Mouse (Mus musculus) adrenal gland, postnatal 25 days (tissue): ENCODE results near the gene Nfix. TPM values are rescaled to one million over a fixed set of nuclear protein-coding genes. Genes with fewer than 3 reads are reported as not detected.

Experiments
- DNase-seq: peaks from one replicate; pipeline ENCODE4 v3.0.0; 2021; ENCODE audit warnings: mixed read lengths
- total RNA-seq: library from RNA; stranded (reverse); gene quantifications from 2 replicates; pipeline ENCODE4 v1.2.3, GENCODE M21; 2021

The Nfix gene
- total RNA-seq, 1 experiment from 2014 or later, result 111 TPM

- no peak for DNase-seq
Observed at GRCm38 (mm10) chr8:84738266-84738665, 61.9 kb downstream of the Nfix start.

DNA sequence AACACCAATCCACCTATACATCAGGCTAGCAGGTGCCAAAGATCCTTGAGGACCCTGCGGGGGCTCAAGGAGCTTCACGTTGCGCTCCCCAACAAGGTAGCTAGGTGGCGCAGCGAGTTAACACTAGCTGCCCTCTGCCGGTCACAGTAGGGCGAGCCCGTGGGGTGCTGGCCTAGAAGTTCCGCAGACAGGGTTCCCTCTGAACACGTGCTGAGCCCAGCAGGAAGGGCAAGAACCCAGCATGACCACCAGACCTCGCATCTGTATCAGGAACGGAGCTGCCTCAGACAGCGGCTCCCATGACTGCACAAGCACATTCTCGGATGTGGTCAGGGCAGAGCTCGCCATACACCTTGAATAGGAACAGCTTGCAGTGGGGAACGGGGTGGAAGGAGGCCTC is 62.5 kb downstream of the Nfix start:
- DNase-seq, result peak; percentile 73

DNA sequence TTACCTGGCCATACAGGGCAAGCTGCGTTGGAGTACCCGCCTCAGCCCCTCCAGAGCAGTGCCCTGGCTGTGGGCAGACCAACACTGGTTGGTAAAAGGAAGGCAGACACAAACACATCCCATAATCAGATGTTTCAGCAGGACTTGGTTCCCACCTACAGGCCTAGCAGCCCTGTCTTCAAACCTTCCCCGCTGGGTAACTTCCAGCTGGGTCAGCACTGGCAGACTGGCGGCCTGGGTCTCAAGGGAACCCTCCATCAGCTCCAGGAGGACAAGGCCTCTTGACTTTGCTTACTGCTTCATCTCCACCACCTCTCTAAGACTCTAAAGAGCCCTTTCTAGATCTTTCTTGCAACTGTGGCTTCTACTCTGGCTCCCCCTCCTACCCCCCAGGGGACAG is 63.6 kb downstream of the Nfix start:
- no peak for DNase-seq

- DNase-seq, result no peak
Observed at GRCm38 (mm10) chr8:84735597-84735996, 64.5 kb downstream of the Nfix start.

GRCm38 (mm10) chr8:84734680-84735079 is 65.5 kb downstream of the Nfix start:
- no peak for DNase-seq

DNA sequence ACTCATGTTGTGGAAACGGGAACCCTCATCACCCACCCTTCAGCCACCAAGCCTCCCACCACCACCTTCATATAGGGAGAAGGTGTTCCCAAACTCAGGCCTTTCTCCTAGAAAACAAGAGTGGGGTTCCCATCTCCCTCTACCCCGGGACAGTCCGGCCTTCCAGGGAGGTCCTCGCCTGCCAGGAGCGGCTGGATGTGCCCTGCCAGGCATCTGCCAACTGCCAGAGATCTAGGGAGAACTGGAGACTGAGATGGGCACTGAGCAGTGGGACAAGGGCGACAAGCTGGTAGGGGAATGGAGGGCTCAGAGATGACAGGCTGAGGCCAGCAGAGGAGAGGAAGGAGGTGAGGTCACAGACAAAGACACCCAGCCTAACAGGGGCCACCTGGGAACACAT is 66.2 kb downstream of the Nfix start:
- no peak for DNase-seq

- DNase-seq, result no peak
Observed at GRCm38 (mm10) chr8:84732996-84733395, 67.1 kb downstream of the Nfix start.

DNA sequence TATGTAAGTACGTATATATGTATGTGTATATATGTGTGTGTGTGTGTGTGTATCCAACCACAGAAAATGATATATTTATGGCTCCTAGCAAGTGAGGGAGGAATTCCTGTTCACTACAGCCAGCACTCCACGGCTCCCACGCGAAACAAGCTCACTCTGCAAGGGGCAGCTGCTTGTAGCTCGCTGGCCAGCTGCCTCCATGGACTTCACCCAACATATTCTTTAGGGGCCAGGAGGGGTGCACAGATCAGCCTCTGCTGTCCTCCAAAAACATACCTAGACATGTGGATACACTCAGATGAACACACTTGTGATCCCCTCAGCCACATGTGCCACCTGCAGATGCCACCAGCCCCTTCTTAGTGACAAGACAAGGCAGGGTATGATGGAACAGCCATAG is 67.6 kb downstream of the Nfix start:
- no peak for DNase-seq

DNA sequence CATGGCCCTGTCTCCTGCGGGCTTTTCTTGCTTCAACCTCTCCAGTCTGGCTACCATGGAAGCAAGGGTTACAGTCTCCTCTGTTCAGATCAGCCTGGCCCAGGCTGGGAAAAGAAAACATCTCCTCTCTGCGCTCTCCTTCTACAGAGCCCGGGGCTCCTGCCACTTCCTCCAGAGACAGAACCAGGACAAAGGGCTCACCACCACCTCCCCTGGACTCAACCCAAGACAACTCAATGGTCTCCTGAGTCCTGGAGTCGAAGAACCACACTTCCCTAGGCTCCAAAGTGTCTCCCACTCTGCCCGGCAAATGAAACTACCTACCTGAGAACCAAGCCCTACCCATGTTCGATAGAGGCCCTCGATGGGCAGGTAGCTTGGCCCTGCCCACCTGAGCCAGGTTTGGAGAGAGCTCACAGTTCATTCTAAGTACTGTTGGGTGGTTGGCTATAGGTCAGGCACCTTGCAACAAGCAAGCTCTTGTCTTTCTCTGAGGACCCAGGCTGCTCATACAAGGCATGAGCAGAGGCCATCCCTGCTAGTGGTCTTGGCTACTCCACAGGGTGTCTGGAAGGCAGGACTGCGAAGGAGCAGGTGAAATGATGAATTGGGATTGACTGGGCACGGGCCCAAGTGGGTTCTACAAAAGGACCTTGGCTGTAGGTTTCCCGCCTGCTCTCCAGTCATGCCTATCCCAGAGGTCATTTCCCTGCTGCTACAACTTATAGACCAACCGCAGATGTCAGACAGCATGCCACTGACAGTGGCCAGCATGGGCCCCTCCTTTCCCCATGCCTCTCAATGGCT is 68.6 kb downstream of the Nfix start:
- DNase-seq, result no peak

DNA sequence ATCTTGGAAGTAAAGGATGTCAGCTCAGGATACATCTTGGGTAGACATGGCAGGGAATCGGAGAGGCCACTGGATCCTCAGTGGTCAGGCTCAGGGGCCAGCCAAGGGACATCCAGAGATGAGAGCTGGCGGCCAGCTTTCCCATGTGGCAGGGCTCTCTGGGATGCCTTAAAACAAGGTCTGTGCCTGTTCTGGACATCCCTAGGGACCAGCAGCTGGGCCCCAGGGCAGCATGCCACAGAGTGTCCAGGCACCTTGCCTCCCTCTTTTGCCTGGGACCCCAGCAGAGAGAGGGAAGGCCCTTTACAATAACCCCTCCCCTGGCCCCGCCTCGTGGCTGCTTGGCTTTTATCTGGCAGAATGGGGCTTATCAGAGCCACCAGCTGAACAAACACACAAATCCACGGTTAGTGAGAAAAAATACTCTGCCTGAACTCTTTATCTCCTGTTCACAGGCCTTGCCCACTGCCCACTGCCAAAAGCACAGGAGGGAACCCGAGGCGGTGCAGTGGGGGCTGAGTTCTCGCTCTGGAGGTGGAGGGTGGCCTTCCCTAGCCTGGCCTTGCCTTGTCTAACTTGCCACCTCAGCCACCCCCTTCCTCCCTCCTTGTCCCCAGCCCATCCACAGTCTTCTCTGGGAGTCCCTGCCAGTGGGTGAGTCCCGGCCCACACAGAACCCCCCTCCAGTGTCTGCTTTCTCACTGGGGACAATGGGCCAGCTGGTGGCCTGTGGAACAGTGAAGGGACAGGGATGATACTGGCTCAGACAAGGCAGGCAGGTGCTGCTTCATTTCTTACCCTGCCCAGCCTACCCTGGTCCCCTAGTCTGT is 69.4 kb downstream of the Nfix start:
- DNase-seq, result no peak

DNA sequence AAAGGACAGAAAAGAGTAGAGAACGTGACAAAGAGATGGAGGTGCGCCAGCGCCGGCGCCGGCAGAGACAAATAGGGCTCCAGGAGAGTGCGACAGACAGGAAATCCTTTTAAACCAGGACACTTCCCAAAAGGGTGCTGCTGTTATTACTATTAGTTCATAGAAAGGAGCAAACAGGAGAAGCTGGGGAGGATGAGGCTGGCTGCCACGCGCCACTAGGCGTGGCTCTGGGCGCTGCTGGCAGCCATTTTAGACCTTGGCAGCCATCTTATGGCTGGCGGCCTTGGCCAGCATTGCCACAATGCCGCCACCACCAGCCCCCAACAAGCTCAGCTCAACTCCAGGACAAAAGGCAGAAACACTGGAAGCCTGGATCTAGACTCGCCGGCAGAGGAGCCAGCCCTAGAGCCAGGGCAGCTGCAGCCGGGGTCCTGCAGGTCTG is 70.2 kb downstream of the Nfix start:
- DNase-seq, result no peak

- DNase-seq, result no peak
Observed at GRCm38 (mm10) chr8:84728474-84728873, 71.7 kb downstream of the Nfix start.

- no peak for DNase-seq
Observed at GRCm38 (mm10) chr8:84725941-84726259, 74.2 kb downstream of the Nfix start.

DNA sequence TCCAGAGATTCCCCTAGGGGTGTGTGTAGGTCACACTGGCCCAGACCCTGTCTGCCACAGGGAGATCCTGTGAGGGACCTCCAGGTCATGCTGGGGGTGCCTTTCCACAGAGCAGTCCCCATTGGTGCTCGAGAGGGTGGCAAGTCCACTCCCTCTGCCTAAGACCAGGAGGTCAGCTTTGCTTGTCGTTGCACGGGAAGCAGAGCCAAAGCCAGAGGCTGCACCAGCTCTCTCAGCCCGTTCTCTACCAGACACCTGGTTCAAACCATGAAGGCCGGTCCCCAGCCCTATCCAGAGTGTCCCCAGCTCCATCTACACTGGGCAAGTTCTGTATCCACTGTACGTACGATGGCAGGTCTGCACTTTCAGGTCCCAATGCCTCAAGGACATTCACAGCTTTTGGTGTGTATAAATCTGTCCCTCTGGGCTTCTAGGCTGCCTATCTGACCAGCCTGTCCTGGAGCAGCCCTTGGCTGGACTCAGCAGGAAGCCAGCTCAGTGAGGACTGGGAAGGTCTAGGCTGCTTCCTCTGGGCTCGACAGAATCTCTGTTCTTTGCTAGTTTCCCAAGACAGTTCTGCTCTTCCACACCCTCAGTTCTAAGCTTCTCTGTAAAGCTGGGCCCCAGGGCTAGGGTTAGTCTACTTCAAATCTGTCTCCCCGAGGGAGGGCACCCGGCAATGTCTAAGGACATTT is 74.8 kb downstream of the Nfix start:
- DNase-seq, result no peak

DNA sequence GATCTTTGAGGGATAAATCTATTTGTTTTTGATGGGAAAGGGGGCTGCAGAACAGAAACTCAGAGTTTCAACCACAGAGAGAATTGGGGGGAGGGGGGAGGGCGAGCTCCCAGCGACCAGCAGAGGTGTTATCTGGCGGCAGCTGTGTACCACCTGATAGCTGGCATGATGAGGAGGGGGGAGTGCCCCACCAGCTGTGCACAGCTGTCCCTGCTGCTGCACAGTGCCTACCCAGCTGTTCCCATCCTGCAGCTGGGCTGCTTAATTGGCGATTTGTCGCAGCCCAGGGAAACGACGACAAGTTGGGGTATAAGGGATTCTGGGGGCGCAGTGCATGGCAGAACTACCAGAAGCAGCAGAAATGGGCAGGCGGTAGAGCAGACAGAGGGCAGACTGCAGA is 75.5 kb downstream of the Nfix start:
- no peak for DNase-seq

- no peak for DNase-seq
Observed at GRCm38 (mm10) chr8:84723571-84723900, 76.6 kb downstream of the Nfix start.

DNA sequence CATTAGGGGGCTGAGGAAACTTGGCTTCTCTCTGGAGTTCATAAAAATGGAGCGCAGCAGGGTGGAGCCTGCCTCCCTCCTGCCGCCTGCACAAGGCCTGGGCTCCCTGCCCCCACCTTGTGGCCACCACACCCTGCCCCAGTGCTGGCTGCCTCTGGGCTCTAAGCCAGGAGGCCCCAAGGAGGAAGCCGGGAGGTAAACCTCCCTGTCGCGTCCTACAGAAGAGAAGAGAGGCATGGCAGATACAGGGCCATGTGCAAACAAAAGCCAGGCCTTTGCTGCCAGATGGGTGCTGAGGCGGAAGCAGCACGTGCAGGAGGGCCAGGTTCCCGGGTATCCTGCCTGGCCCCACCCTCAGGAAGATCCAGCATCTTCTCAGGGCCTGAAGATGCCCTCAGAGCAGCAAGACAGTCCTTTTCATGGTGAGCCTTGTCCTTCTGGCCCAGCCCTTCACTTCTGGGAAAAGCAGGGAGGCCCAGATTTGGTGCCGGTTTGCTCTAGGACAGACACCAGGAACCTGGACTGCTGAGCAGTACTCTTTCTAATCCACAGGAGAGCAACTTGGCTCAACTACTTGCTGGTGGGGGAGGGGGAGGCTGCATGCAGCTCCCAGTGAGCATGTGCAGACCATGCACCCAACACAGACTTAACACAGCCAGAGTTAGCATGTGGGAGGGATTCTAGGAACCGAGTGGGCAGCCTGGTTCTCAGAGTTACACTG is 77.1 kb downstream of the Nfix start, which contains the start of gene G430095P16Rik:
G430095P16Rik (plus strand) TSS at position 158 of the 721 bp plus-strand sequence.
- peak; percentile 57 for DNase-seq

DNA sequence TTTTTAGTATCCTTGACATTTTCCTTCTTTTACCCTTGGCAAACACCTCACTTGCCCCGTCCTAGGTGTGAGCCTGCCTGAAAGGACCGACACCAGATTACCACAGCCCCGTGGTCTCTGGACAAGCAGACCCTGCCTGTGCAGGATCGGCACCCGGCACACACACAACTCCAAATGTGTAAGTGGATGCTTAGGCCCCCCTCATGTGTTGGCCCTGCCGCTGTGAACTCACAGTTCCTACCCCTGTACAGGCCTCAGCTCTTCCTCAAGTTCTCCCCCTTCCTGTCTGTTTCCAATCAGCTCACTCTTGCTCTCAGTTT is 77.7 kb downstream of the Nfix start:
- DNase-seq, result no peak

DNA sequence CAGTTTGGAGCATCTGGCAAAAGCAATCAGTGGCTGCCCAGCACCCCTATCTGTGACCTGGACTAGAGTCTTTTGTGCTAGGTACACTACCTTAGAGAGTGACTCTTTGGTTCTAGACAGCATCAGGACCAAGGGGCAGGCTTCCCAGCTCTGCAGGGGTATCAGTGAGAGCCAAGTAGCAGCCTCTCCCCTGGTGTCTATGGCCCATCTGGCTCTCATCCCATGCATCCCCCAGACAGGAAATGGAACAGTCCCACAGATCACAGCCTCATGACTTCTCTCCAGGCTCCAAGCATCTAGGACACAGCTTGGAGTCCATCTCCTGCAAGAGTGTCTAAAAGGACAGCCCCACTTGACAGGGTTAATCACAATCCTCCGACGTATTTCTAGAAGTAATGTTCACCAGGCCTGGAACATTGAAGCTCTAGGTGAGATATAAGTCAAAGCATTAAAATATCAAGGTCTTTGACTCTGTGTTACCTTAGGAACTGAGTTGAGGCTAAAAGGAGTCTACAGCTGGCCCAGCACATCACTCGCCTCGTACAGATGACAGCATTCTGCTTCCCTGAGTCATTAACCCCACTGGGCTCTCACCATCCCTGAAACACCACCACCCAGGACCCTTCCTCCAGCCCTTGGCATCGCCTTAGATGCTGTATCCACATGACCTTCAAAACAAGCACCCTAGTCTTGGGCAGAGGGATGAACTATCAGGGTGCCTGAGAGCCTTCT is 81.0 kb downstream of the Nfix start:
- no peak for DNase-seq

DNA sequence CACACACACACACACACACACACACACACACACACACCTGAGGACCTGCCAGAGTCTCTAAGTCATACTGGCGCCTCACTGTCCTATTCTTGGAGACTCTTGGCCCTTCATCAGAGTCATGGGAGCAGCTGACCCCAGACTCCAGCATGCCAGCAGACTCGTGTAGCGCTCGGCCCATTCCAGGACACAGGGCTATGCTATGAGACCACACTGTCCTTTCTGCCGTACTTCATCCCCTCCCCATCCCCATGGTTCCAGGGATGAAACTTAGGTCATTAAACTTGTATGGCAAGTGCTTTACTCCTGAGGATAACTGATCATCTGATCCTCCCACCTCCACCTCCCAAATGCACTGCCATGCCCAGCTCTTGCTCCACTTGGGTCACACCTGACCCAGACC is 81.7 kb downstream of the Nfix start:
- no peak for DNase-seq

GRCm38 (mm10) chr8:84716790-84717189 is 83.4 kb downstream of the Nfix start:
- DNase-seq, result no peak

DNA sequence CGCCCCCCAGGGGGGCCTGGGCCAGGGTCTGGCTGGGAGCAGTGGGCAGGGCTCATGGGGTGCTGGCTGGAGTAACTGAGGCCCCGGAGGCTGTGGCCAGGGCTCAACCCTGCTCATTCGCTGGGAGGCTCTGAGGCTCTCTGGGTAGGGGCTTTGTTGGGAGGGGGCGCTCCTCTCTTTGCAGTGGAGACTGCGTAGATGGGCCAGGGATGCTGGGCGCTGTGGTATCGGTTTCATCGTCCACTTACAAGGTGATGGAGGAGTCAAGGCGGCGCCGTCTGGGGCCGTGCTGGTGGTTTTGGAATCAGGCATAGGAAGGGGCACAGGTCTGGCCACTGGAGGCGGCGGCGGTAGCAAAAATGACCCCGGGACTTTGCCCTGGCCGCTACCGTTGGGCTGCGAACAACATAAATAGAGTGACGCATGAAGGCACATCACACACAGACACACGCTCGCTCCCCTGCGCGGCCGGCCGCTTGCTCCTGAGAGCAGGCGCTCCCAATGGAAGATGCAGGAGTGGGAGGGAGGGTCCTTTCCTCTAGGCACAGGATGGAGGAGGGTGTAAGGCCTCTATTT is 84.2 kb downstream of the Nfix start:
- DNase-seq, result no peak
